Mouse (Mus musculus): Measurements from ENCODE around the gene Hist1h1c. TPM values are rescaled to one million over a fixed set of nuclear protein-coding genes. Genes with fewer than 3 reads are reported as not detected.

The Hist1h1c gene
- 504 TPM for total RNA-seq (2023)

DNA sequence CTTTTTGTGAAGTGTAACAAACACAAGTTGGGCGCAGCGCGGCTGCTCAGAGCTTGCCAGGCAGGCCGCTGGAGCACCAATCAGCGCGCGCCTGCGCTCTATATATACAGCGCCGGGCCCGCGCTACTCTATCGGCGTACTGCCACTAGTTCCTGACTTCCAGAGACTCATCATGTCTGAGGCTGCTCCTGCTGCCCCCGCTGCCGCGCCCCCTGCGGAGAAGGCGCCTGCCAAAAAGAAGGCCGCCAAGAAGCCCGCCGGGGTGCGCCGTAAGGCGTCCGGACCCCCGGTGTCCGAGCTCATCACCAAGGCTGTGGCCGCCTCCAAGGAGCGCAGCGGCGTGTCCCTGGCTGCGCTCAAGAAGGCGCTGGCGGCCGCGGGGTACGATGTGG, at the start of gene Hist1h1c:
TSS of gene Hist1h1c (plus strand) at position 132 of the 392 bp plus-strand sequence.

DNA sequence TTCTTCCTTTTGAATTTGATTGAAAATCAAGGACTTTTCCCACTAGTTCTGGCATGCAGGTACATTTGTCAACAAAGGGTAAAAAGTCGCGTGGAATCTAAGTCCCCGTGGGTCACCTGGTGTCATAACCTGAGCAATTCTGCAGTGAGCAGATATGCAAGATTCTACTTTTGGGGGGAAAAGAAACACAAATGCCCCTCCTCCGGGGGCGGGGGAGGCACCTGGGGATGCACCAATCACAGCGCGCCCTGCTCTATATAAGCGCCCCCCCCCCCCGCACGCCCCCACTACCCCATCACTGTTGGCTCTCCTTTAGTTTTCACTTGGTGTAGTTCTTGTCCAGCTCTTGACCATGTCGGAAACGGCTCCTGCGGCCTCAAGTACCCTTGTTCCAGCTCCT, 43.1 kb upstream of the Hist1h1c start, which contains the start of gene Hist1h1t:
TSS of gene Hist1h1t (plus strand) at position 301 of the 400 bp plus-strand sequence.

DNA sequence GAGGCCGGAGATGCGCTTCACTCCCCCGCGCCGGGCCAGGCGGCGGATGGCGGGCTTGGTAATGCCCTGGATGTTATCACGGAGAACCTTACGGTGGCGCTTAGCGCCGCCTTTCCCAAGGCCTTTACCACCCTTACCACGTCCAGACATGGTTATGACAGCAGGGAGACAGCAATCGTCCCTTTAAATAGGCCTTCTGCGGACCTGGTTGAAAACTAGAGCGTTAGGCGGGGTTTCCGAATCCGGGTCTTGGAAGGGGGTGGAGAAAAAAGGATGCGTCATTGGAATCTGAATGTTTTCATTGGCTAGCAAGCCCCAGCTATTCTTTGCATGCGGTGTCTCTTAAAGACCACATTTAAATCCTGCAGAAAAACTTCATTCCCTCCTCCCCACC, 40.3 kb upstream of the Hist1h1c start, which contains the start of gene Hist1h4c:
TSS of gene Hist1h4c (minus strand) at position 155 of the 394 bp plus-strand sequence.

DNA sequence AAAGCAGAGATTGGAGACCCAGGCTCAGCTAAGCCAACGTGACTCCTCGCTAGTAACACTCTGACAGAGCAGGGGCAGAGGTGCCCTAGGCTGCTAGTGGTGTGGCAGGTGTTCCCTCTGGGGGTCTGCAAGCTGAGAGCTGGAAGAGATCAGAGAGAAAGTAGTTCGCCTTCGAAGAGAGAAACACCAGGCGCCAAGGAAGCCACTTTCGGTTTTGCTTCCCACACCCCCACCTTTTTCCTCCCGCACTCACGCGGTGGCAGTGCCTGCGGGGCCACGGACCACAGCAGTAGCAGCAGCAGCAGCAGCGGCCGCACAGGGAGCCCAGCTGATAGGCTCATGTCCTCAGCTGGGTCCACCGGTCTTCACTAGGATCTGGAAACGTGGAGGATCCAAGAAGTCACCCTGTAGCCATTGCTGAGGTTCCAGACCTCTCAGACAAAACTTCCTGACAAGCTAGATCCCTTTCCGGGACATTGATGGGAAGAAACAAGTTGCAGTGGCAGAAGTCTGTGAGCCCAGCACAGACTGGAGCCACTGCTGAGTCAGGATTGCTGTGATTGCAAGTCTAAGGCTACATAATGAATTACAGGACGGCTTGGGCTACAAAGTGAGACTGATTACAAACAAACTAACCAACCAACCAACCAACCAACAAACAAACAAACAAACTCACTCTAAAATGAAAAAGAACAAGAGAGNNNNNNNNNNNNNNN, 28.1 kb upstream of the Hist1h1c start, which contains the start of gene Hfe:
TSS of gene Hfe (minus strand) at position 481 of the 716 bp plus-strand sequence.

DNA sequence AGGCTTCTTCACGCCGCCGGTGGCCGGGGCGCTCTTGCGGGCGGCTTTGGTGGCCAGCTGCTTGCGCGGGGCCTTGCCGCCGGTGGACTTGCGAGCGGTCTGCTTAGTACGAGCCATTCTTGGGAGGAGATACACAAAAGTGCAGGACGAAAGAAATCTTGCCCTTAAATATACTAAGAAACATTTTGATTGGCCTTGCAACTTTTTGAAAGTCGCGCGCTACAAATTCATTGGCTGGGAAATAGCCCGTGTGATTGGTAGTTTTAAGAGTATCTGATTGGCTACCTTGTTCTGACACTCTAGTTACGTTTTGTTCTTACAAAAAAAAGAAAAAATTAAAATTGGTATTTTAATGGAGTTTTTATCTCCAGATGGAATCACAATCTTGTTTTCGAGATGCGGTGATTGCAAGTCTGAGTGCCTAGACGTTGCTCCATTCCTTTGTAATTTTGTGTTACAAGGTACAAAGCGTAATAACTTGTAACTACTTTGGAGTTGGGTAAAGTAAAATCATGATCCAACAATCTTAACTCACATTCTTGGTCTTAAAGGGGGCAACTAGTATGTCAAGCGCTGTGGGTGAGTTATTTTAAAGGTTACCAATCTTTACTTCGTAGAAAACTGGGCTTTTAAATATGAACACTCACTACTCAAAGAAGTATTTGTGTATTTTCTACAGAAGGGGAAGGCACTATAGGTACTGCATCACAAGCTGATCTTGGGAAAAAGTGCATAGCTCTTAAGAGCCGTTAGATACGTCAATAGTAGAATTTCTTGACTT, 7.0 kb downstream of the Hist1h1c start, which contains the start of gene Hist1h3c:
TSS of gene Hist1h3c (minus strand) at position 222 of the 781 bp plus-strand sequence.

DNA sequence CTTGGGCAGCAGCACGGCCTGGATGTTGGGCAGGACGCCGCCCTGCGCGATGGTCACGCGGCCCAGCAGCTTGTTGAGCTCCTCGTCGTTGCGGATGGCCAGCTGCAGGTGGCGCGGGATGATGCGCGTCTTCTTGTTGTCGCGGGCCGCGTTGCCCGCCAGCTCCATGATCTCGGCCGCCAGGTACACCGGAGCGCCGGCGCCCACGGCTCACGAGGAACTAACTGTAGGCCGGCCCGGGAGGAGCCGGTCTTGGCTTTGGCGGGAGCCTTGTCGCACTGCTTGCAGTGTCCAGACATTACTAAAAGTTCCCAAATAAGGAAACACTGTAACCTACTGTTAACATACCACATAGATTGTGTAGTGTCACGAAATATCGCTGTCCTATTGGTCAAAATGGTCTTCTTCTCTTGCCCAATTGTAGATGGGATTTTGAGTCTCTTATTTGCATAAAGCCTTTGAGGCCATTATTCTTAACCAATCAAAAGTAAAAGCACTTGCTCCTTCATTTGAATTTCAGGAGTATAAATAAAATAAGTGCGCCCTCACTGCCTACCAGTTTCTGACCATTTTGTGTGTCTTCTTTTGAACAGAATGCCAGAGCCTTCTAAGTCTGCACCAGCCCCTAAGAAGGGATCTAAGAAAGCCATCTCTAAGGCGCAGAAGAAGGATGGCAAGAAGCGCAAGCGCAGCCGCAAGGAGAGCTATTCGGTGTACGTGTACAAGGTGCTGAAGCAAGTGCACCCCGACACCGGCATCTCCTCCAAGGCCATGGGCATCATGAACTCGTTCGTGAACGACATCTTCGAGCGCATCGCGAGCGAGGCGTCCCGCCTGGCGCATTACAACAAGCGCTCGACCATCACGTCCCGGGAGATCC, 7.8 kb downstream of the Hist1h1c start, which contains the start of gene Hist1h2bb:
TSS of gene Hist1h2bb (plus strand) at position 534 of the 880 bp plus-strand sequence.

DNA sequence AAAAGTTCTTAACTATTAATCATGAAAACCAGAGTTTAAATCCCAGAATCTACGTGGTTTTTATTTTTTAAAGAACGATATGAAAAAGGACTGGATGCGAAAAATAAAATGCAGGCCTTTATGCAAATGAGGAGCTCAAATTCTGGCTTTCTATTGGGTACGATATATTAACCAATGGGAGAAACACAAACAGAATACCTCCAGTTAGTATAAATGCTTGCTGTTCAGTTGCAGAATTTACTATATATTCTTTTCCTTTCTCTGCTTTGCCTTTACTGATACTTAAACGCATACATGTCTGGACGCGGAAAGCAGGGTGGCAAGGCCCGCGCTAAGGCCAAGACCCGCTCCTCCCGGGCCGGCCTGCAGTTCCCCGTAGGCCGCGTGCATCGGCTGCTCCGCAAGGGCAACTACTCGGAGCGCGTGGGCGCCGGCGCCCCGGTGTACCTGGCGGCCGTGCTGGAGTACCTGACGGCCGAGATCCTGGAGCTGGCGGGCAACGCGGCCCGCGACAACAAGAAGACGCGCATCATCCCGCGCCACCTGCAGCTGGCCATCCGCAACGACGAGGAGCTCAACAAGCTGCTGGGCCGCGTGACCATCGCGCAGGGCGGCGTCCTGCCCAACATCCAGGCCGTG, 12.3 kb downstream of the Hist1h1c start, which contains the start of gene Hist1h2ab:
TSS of gene Hist1h2ab (plus strand) at position 288 of the 639 bp plus-strand sequence.

DNA sequence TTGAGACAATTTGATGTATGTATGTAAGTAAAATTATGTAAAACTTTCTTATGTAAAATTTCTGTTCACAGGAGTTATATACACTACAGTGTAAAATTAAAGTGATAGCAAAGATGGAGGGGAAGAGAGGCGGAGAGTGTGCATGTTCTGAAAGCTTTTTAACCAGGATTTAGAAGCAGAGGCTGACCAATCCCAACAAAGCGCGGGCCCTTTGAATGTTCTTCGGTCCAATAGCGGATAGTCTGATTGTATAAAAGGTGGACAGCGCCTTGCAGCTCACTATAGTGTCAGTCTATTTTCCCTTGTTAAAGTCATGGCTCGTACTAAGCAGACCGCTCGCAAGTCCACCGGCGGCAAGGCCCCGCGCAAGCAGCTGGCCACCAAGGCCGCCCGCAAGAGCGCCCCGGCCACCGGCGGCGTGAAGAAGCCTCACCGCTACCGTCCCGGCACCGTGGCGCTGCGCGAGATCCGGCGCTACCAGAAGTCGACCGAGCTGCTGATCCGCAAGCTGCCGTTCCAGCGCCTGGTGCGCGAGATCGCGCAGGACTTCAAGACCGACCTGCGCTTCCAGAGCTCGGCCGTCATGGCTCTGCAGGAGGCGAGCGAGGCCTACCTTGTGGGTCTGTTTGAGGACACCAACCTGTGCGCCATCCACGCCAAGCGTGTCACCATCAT, 13.6 kb downstream of the Hist1h1c start, which contains the start of gene Hist1h3b:
TSS of gene Hist1h3b (plus strand) at position 201 of the 675 bp plus-strand sequence.

DNA sequence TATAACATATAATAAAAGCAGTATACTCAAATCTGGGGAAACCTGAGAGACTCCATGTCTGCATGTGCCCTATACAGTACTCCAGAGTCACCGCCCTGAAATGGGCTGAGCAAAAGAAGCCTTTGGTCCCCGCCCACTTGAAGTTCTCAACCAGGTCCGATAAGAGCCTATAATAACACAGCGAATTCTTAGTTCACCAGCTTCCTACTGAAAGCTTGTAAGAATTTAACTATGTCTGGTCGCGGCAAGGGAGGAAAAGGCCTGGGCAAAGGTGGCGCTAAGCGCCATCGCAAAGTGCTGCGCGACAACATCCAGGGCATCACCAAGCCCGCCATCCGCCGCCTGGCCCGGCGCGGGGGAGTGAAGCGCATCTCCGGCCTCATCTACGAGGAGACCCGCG, 18.2 kb downstream of the Hist1h1c start, which contains the start of gene Hist1h4b:
TSS of gene Hist1h4b (plus strand) at position 224 of the 400 bp plus-strand sequence.

DNA sequence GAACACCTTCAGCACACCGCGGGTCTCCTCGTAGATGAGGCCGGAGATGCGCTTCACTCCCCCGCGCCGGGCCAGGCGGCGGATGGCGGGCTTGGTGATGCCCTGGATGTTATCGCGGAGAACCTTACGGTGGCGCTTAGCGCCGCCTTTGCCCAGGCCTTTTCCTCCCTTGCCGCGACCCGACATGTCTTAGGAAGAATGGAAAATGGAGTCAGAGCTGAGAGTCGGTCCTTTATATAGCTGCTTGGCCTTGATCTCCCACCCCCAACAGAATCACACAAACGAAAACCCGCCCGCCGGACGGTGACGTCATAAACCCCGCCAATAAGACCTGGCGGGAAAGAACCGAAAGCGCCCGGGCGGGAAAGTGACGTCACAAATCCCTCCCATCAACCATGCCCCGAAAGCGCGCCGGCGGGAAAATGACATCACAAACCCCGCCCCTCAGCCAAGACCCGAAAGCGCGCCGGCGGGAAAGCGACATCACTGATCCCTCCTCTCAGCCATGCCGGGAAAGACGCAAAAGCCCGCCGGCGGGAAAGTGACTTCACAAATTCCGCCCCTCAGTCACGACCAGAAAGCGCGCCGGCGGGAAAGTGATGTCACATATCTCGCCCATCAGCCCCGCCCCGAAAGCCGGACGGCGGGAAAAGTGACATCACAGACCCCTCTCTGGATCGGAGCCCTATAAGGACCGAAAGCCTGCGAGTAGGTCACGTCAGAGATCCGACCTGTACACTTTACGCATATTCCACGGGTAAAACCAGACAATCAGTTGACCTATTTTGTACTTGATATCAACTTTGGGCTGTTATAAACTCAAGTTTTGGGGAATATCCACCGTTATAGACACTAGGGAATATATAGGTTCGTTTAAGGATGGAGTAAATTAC, 22.6 kb downstream of the Hist1h1c start, which contains the start of gene Hist1h4a:
TSS of gene Hist1h4a (minus strand) at position 259 of the 893 bp plus-strand sequence.

DNA sequence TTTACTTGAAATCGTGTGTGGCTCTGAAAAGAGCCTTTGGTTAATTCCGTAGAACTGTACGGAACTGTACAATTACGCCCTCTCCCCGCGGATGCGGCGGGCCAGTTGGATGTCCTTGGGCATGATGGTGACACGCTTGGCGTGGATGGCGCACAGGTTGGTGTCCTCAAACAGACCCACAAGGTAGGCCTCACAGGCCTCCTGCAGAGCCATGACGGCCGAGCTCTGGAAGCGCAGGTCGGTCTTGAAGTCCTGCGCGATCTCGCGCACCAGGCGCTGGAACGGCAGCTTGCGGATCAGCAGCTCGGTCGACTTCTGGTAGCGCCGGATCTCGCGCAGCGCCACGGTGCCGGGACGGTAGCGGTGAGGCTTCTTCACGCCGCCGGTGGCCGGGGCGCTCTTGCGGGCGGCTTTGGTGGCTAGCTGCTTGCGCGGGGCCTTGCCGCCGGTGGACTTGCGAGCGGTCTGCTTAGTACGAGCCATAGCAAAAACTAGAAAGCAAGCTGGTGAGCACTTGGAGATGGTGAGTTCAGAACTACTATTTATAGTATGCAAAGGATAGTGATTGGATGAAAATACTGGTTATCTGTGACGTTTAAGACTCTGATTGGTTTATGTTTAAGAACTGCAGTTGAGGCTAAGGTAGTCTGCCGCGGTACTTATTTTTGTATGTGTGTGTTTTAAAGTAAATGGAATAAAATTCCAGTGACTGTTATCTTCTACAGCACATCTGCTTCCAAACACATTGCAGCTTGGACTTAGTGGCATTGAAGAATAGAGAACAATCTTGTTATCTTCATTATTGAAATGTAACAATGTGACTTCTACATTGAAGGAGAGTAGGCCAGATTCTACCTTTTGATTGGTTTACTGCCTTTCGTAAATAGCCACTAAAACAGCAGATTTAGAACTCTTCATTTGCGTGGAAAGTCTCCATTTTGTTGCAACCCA, 23.5 kb downstream of the Hist1h1c start, which contains the start of gene Hist1h3a:
TSS of gene Hist1h3a (minus strand) at position 516 of the 951 bp plus-strand sequence.

DNA sequence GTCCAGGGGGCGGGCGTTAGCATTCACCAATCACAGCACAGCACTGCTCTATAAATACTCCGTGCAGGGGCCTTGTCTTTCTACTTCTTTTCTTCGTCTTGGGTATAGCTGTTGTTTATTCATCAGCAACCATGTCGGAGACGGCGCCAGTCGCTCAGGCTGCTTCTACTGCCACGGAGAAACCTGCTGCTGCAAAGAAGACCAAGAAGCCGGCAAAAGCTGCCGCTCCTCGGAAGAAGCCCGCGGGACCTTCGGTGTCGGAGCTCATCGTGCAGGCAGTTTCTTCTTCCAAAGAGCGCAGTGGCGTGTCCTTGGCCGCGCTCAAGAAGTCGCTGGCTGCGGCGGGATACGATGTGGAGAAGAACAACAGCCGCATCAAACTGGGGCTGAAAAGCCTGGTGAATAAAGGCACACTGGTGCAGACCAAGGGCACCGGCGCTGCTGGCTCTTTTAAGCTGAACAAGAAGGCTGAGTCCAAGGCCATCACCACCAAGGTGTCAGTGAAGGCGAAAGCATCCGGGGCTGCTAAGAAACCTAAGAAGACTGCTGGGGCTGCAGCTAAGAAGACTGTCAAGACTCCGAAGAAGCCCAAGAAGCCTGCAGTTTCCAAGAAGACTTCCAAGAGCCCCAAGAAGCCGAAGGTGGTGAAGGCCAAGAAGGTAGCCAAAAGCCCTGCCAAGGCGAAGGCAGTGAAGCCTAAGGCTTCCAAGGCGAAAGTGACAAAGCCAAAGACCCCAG, 25.1 kb downstream of the Hist1h1c start, which contains the start of gene Hist1h1a:
TSS of gene Hist1h1a (plus strand) at position 81 of the 738 bp plus-strand sequence.

DNA sequence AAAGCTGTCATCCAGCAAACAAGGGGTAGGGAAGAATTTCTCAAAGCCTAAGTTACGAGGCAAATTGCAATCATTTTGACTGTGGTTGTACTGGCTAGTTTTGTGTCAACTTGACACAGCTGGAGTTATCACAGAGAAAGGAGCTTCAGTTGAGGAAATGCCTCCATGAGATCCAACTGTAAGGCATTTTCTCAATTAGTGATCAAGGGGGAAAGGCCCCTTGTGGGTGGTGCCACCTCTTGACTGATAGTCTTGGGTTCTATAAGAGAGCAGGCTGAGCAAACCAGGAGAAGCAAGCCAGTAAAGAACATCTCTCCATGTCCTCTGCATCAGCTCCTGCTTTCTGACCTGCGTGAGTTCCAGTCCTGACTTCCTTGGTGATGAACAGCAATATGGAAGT, 31.0 kb downstream of the Hist1h1c start, which contains the start of gene Trim38:
TSS of gene Trim38 (plus strand) at position 301 of the 400 bp plus-strand sequence.

All from CD4-positive naive resting alpha-beta T cell, adult 76 days (primary cell).